Mouse (Mus musculus) hindbrain, embryonic 10.5 days (tissue): ENCODE results near the gene Zfp652. TPM values are rescaled to one million over a fixed set of nuclear protein-coding genes. Genes with fewer than 3 reads are reported as not detected.

Experiments
- DNase-seq: peaks from one replicate; pipeline ENCODE4 v3.0.0-alpha.2; 2017; ENCODE audit warnings: low spot score
- H3K27ac ChIP-seq: fragments of 300-500 bp; sonication (generic); 2 replicates; pipeline ENCODE4 v1.5.1; 2016; ENCODE audit warnings: mild to moderate bottlenecking, moderate library complexity
- H3K27me3 ChIP-seq: fragments of 300-500 bp; sonication (generic); 2 replicates; pipeline ENCODE4 v1.6.1; 2016; ENCODE audit warnings: mild to moderate bottlenecking; ENCODE audit not compliant: poor library complexity, insufficient read depth, severe bottlenecking
- H3K36me3 ChIP-seq: fragments of 300-500 bp; sonication (generic); 2 replicates; pipeline ENCODE4 v1.6.1; 2016; ENCODE audit warnings: mild to moderate bottlenecking, moderate library complexity
- H3K4me1 ChIP-seq: fragments of 300-500 bp; sonication (generic); replicated peaks from 2 replicates; pipeline ENCODE4 v1.6.1; 2016; ENCODE audit warnings: mild to moderate bottlenecking
- H3K4me3 ChIP-seq: fragments of 300-500 bp; sonication (generic); 2 replicates; pipeline ENCODE4 v1.5.1; 2016; ENCODE audit warnings: mild to moderate bottlenecking, moderate library complexity
- H3K9me3 ChIP-seq: fragments of 300-500 bp; sonication (generic); 2 replicates; pipeline ENCODE4 v1.6.1; 2016; ENCODE audit warnings: mild to moderate bottlenecking, moderate library complexity
- WGBS: fragments of 180-500 bp; shearing (Covaris S2); methylation state at CpG from one replicate; pipeline ENCODE4 v1.1.7; 2016; 5-methylcytosine and 5-hydroxymethylcytosine counted together
- polyA plus RNA-seq: library from polyadenylated mRNA; unstranded; fragments of >200 nt; fragmentation: Nextera tagmentation; extraction: Ambion mirVana; gene quantifications from 2 replicates; pipeline ENCODE4 v1.2.1, GENCODE M21; 2016

Gene Zfp652
- polyA plus RNA-seq, 1 experiment from 2014 or later = 16.7 TPM

DNA sequence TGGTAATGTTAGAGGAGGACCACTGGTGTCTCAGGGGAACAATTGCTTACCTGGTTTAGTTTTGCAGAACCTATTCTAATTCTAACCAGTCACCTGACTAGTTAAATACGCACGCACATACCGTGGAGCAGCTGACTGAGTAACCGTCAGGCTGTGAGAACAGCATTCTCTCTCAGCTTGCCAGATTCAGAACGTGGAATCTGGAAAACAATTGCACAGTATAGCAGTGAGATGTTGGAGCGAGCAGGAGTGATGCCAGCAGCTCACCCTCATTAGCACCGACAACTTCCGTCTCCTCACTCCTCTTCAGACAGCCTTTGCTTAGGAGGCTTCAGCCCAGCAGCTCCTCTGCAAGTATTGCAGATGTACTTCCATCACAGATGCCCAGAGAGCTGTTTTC is 3.7 kb downstream of the Zfp652 start:
- Histone ChIP-seq H3K9me3 (no peaks in the 10 kb centered on the region), H3K4me1 (peaks cover 38% of the 10 kb centered on the region), H3K27ac (no peak overlapping the region), H3K36me3 (no peaks in the 10 kb centered on the region), H3K27me3 (no peaks in the 10 kb centered on the region), H3K4me3 (no peak overlapping the region)
- DNase-seq = no peak
- 78% methylated on average over 8 of the region's 8 CpGs for WGBS

DNA sequence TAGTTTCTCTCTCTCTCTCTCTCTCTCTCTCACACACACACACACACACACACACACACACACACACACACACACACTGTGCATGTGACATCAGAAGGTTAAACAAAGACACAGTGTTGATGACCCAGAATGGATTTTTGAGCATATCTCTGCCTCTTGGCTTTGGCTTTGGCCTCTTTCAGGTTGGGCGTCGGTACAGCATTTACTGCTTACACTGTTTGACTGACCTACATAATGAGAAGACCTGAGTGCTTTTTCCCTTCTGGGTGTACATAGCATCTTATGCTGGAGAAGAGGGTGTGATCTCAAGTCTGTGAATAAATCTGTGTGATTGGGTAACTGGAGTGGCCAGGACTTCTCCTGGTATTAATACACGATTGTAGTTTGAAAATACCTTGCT is 6.9 kb downstream of the Zfp652 start:
- no peaks in the 10 kb centered on the region for H3K9me3 ChIP-seq
- 92% methylated on average over 3 of the region's 3 CpGs for WGBS
- no peak overlapping the region for H3K27ac ChIP-seq

DNA sequence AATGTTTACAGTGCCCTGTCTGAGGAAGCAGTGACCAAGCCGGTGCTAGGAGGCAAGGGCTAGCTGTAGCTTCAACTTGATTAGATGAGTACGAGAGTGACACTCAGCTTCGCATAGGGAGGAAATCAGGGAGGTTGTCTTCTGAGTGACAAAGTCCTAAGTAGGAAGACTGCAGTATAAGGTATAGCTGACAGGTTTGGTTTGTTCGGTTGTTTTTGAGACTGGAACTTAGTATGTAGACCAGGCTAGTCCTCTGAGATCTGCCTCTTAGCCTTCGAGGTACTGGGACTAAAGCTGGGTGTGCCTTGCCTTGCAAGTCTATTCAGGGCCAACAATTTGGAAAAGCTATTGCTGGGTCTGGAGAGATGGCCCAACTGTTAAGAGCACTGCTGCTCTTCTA is 10.8 kb downstream of the Zfp652 start, which contains the start of gene B130006D01Rik:
TSS of gene B130006D01Rik (plus strand) at position 301 of the 400 bp plus-strand sequence.
- 96% methylated on average over 5 of the region's 5 CpGs for WGBS
- Histone ChIP-seq H3K4me3 (no peak within 1 kb of the TSS), H3K27me3 (no peaks in the 10 kb centered on the region), H3K9me3 (no peaks in the 10 kb centered on the region), H3K27ac (no peak within 1 kb of the TSS), H3K36me3 (no peaks in the 10 kb centered on the region), H3K4me1 (no peaks in the 10 kb centered on the region)
- DNase-seq = no peak

More for the DNA sequence above, 6.9 kb downstream of the Zfp652 start:
- Histone ChIP-seq H3K36me3 (no peaks in the 10 kb centered on the region), H3K27me3 (no peaks in the 10 kb centered on the region), H3K4me1 (peaks cover 20% of the 10 kb centered on the region), H3K4me3 (no peak overlapping the region)
- DNase-seq = no peak

DNA sequence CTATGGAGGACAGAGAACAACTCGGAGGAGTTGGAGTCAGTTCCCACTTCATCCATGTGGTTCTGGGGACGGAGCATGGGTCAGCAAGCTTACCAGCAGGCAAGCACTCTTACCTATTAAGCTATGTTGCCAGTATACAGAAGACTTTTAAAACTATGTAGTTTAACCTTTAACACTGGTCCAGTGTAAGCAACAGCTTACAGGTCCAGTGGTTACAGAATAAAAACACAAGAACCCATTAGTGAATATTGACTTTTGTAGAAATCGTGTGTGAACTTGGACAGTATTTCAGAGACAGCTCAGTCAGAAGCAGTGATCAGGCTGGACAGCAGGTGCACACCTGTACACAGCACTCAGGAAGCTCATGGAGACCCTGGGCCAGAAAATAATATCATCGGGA is 12.0 kb downstream of the Zfp652 start:
- 95% methylated on average over 4 of the region's 4 CpGs for WGBS
- no peak for DNase-seq

DNA sequence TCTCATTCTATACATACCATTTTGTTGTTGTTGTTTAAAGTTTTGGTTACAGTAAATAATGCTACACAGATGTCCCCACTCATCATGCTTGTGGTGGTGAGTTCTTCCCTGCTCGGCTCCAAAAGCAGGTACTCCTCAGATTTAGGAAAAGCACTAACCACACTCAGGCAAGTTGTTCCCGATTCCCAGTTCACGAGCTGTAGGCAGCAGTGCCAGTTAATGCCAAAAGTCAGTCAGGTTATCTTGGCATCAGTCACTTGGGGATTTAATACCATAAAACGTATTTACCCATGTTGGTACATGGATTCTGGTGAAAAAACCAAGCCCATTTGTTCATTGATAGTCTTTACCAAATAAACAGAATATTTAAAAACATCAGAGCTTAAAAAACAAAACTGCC is 13.7 kb downstream of the Zfp652 start:
- Histone ChIP-seq H3K27me3 (no peaks in the 10 kb centered on the region), H3K9me3 (no peaks in the 10 kb centered on the region), H3K36me3 (no peaks in the 10 kb centered on the region), H3K4me1 (no peaks in the 10 kb centered on the region), H3K27ac (no peak overlapping the region), H3K4me3 (no peak overlapping the region)
- WGBS = 82% methylated on average over 4 of the region's 4 CpGs
- no peak for DNase-seq

More for the DNA sequence above, 12.0 kb downstream of the Zfp652 start:
- Histone ChIP-seq H3K4me1 (no peaks in the 10 kb centered on the region), H3K36me3 (no peaks in the 10 kb centered on the region), H3K27me3 (no peaks in the 10 kb centered on the region), H3K4me3 (no peak overlapping the region), H3K27ac (no peak overlapping the region), H3K9me3 (no peaks in the 10 kb centered on the region)

DNA sequence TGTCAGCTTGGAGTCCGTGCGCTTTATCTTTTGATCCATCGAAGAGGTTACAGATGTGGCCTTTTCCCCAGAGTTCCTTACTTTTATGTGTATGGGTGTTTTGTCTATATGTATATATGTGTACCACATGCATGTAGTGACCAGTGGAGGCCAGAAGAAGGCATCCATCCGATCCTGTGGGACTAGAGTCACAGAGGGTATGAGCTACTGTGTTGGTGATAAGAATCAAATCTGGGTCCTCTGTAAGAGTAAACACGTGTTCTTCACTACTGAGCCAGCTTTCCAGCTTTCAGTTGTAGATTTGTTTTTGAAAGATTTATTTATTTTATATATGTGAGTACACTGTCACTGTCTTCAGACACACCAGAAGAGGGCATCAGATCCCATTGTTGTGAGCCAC is 15.5 kb downstream of the Zfp652 start:
- Histone ChIP-seq H3K27me3 (no peaks in the 10 kb centered on the region), H3K36me3 (no peaks in the 10 kb centered on the region), H3K9me3 (no peaks in the 10 kb centered on the region), H3K4me3 (no peak overlapping the region), H3K4me1 (no peaks in the 10 kb centered on the region), H3K27ac (no peak overlapping the region)
- DNase-seq = no peak
- 93% methylated on average over 5 of the region's 5 CpGs for WGBS

DNA sequence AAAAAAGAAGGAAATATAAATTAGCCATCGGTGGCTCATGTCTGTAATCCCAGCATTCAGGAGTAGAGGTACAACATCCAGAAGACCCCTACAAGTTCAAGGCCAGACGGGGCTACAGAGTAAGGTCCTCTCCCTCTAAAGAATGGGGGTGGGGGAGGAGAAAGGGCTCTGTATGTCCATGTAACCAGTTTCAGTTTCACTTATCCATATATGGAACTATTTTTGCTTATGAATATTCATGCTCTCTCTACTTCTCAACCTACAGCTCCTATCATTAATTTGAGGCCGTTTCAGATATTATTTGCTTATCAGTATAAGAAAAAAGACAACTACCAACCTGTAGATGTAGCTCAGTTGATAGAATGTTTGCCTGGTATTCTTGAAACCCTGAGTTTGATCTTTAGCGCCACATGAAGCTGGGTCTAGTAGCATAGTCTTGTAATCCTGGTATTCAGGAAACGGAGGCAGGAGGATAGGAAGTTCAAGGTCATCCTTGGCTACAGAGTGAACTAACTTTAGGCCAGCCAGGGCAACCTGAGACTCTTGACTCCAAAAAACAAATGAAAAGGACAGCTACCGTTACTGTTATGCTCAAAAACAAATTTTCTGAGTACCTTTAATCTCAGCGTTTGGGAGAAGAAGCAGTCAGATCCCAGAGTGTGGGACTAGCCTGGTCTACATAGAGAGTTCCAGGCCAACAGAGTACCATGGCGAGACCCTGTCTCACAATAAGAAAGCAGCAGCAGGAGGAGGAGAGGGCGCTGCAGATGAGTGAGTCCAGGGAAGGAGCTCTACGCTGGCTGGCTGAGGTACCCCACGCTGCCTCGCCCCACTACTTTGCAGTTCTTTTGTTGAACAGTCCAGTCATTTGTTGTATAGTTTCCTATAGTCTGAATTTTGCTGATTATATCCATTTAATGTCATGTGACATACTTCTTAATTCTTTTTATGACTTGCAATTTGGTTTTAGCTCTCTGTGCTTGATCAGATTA is 16.7 kb downstream of the Zfp652 start:
- Histone ChIP-seq H3K27ac (no peak overlapping the region), H3K36me3 (no peaks in the 10 kb centered on the region), H3K9me3 (0 out of 2 replicates have a peak, but pooled peaks cover under 1% of the 10 kb centered on the region), H3K4me1 (no peaks in the 10 kb centered on the region), H3K4me3 (no peak overlapping the region), H3K27me3 (no peaks in the 10 kb centered on the region)
- WGBS = 86% methylated on average over 12 of the region's 12 CpGs
- DNase-seq = no peak

DNA sequence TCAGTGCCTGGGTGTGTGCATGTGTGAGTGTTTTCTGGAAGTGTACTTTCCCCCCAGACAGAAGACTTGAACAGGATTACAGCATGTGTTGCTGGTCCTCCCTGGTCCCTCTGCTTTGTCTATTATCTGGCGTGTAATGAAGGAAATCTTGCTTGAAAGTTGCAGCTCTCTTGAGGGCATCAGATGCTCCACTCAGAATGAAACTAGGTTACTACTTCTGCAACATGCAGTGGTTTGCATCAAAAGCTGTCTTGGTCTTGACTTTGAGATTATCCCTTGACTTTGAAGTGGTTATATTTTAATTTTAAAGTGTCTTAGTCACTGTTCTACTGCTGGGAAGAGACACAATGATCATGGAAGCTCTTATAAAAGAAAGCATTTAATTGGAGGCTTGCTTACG is 22.0 kb downstream of the Zfp652 start:
- H3K9me3 ChIP-seq = 0 out of 2 replicates have a peak, but pooled peaks cover 8% of the 10 kb centered on the region
- no peak overlapping the region for H3K4me3 ChIP-seq
- no peaks in the 10 kb centered on the region for H3K27me3 ChIP-seq
- no peak overlapping the region for H3K27ac ChIP-seq
- no peak for DNase-seq
- no peaks in the 10 kb centered on the region for H3K4me1 ChIP-seq
- WGBS = 91% methylated on average over 2 of the region's 2 CpGs
- no peaks in the 10 kb centered on the region for H3K36me3 ChIP-seq

DNA sequence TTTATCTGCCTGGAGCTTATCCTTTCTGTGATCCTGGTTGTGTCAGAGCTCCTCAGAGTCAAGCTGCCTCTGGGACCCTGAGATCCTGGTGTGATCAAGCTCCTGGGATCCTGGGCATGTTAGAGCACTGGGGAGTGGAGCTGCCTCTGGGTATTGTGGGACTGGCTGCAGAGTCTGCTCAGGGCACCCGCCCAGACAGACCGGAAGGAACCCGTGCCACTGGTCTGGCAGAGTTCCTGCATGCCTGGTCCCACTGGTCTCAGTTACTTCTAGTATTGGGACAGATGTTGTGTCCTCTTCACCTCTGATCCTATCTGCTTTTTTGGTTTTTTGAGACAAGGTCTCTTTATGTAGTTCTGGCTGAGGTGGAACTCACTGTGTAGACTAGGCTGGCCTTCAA is 25.3 kb downstream of the Zfp652 start:
- H3K36me3 ChIP-seq = 0 out of 2 replicates have a peak, but pooled peaks cover 3% of the 10 kb centered on the region
- H3K27ac ChIP-seq = no peak overlapping the region
- H3K9me3 ChIP-seq = 0 out of 2 replicates have a peak, but pooled peaks cover 8% of the 10 kb centered on the region
- DNase-seq = no peak
- 89% methylated on average over 3 of the region's 3 CpGs for WGBS
- H3K27me3 ChIP-seq = no peaks in the 10 kb centered on the region
- H3K4me3 ChIP-seq = no peak overlapping the region
- H3K4me1 ChIP-seq = no peaks in the 10 kb centered on the region

DNA sequence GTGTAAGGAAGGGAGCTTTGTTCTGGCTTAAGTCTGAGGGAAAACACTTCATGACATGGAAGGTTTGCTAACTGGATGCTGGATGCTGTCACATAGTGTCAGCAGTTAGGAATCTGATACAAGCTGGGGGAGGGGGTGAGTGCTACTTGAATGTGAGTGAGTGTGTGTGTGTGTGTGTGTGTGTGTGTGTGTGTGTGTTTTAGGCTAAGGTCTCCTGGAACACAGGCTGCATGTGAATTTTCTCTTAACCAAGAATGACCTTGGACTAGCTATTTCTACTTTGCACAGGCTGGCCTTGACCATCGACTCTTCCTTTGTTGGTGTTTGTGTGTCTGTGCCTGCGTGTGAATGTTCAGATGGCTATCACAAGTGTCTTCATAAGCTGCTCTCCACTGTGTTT is 32.0 kb downstream of the Zfp652 start:
- no peak overlapping the region for H3K27ac ChIP-seq
- peaks cover 22% of the 10 kb centered on the region for H3K36me3 ChIP-seq
- no peaks in the 10 kb centered on the region for H3K4me1 ChIP-seq
- H3K9me3 ChIP-seq = no peaks in the 10 kb centered on the region
- DNase-seq = no peak
- WGBS = 84% methylated on average over 2 of the region's 2 CpGs
- H3K27me3 ChIP-seq = no peaks in the 10 kb centered on the region
- H3K4me3 ChIP-seq = no peak overlapping the region

DNA sequence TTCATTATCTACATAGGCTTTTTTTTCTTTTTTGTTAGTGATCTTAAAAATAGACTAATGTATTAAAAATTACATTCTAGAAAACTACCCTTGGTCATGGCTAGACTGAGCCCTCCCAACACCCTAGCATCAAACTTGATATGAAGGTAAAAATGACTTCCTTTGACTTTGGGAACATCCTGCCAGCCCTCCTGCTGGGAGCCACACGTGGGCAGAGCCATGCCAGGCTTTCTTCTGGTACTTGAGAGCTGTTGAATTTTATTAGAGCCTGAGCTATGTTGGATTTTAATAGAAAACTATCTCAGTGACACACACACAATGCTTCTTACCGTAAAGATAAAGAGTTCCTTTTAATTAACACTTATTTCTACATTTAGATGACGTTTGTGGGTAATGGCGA is 34.3 kb downstream of the Zfp652 start:
- Histone ChIP-seq H3K9me3 (no peaks in the 10 kb centered on the region), H3K36me3 (peaks cover 33% of the 10 kb centered on the region), H3K27me3 (no peaks in the 10 kb centered on the region), H3K4me3 (no peak overlapping the region), H3K4me1 (no peaks in the 10 kb centered on the region), H3K27ac (no peak overlapping the region)
- no peak for DNase-seq
- WGBS = 87% methylated on average over 4 of the region's 4 CpGs

DNA sequence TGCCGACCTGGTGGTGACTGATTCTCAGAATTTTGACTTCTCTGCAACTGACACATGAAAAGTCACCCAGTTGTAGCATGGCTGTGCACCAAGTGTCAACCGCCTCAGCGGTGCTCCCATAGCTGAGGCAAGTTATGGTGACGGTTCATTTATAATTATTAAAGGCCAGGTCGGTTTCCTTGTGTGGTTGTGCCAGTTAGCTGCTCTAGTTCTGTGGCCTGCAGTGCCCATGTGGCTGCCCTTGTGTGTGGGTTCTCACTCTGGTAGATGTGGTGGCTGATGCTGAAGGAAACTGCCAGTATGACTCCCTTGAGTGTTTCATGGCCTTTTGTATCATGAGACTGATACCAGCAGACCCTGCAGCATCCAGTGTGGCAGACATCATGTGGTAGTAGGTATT is 35.9 kb downstream of the Zfp652 start:
- Histone ChIP-seq H3K4me3 (no peak overlapping the region), H3K27ac (no peak overlapping the region), H3K9me3 (no peaks in the 10 kb centered on the region), H3K27me3 (no peaks in the 10 kb centered on the region), H3K36me3 (peaks cover 33% of the 10 kb centered on the region), H3K4me1 (no peaks in the 10 kb centered on the region)
- WGBS = 93% methylated on average over 5 of the region's 5 CpGs
- no peak for DNase-seq

DNA sequence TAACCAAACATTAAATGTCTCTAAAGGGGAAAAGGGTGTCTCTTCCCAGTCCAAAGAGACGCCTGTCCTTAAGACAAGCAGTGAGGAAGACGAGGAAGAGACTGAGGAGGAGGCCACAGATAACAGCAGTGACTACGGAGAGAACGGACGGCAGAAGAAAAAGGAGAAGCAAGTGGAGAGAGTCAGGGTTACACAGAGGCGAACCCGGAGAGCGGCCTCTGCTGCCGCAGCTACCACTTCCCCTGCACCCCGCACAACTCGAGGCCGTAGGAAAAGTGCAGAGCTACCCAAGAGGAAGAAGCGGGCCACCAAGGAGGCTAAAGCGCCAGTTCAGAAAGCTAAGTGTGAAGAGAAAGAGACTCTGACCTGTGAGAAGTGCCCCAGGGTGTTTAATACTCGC is 37.1 kb downstream of the Zfp652 start:
- whole genome bisulfite sequencing = 88% methylated on average over 15 of the region's 15 CpGs

More for the DNA sequence above, 37.1 kb downstream of the Zfp652 start:
- DNase-seq = no peak
- Histone ChIP-seq H3K27me3 (no peaks in the 10 kb centered on the region), H3K9me3 (no peaks in the 10 kb centered on the region), H3K27ac (no peak overlapping the region), H3K4me1 (no peaks in the 10 kb centered on the region), H3K4me3 (no peak overlapping the region), H3K36me3 (peaks cover 41% of the 10 kb centered on the region)
